Mouse (Mus musculus): ENCODE measurements at regions not wholly inside any gene's neighbourhood (a gene's known extent, or its start where the extent isn't known, plus 50 kb on each side); places are given as distances from the start of the nearest gene placed in this dataset.

DNA sequence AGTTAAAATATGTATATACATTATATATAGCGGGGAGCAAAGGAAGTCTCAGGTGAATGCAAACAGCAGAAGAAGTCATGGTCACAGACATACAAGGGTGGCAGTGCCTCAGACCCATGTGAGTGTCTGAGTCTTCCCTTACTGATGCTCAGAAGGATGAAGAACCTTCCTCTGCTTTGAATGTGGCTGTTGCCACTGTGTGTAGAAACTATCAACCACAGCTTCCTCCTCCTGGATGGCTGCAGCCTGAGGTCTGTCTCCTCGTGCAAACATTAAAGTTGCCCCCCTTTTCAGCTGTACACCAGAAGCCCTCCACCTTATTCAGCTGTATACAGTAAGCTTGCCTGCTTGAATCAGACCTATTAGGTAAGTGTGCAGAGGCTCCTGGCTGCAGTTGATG lies 79.4 kb upstream of the Tspan5 start:
- no peak for DNase-seq (ENCODE audit: low spot score)

DNA sequence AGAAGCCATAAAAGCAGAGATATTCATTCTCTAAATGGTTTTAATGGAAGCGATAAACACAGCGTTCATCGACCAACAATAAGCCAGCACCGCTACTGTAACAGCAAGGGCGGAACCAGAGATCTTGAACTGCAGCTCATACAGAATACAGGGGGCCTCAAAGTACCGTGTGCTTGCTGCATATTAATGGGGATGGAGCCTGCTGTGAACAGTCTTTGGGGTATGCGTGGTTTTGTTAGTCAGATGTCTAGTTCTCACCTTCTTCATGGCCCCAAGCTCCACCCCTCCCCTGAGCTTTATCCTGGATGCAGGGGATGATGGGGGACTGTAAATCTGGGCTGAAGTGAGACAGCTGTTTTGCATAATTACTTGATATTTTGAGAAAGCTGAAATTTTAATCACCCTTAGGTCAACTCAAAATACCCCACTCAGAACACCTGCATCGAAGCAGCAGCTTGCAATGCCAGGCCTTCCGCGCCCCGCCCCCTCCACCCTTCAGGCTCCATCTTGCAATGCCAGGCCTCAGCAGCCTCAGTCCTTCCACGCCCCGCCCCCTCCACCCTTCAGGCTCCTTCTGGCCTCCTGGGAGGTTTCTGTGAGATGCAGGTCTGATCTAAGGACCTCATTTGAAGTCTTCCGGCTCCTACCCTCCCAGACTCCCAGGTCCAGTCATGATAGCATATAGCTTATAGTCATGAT lies 73.5 kb upstream of the Tspan5 start:
- DNase-seq (ENCODE audit: low spot score): no peak

DNA sequence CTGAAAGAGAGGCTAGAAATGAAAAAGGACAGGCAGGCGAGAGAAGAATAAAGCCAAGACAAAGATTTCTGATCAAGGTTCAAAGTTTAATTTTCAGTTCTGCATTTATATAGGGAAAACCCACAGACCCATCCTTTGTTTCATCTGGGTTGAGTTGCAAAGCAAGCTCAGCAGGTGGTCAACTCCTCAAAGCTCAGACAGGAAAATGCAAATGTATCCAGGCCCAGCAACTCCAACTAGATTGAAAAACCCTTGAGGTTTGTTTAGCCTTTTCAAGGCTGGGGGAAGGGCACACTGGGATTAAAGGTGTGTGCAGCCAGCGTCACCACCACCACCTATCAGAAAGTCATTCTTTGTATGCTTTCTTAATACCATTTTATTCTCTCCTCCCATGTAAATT lies 66.1 kb upstream of the Tspan5 start:
- DNase-seq (ENCODE audit: low spot score): no peak

DNA sequence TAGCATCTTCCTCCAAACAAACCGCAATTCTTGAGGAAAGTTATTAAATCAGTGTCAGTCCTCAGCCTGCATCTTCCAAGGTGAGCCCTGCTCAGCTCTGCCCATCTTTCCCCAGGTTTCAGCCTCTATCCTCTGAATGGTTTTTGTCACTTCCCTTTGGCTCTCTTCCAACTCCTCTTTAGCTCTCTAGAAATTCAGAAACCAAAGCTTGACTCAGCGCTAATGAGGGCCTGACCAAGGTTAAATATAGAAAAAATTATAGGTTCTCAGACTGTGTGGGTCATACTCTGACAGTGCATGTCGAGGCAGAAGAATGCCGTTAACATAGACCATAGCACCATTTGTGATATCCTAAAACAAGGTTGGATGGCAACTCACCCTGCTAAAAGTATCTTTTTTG lies 63.6 kb upstream of the Tspan5 start:
- no peak for DNase-seq (ENCODE audit: low spot score)

DNA sequence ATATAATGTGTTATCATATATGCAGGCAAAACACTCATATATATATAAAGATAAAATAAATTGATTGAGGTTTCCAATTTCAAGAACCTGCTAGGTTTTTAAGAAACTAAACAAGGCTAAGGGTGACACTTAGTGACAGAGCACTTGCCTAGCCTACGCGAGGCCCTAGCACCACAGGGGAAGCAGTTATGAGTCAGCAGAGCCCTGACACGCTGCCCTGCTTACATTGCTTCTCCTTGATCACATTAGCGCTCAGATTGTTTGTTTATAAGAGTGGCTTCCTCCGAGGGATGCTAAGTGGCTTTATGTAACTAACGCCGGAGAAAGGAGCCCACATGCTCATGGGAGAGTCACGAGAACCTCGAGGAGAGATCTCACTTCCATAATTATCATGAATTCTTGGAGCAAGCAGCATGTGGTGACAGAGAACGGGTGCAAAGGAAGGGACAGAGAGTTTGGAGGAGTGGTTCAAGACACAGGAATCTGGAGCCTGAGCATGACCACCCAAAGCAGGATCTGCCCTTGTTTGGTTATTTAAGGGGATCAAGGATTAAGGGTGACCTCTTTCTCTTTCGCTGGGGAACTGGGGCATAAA lies 55.3 kb upstream of the Tspan5 start:
- no peak for DNase-seq (ENCODE audit: low spot score)

DNA sequence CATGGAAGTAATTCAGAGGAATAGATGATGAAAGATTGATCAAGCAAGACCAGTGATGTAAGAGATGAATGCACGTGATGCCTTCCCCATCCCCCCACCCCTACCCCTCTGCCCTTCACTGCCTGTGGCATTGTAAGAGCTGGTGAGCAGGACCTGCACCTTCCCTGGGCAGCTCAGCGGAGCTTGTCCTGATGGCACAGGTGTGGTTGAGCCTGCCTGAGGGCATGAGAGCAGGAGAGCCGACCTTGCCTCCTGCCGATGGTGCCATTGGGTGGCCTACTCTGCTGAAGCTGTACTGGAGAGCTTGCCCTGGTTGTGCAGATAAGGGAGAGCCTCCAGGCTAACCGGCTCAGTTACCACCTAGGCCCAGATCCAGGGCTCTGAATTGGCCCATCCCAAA lies 53.4 kb upstream of the Tspan5 start:
- no peak for DNase-seq (ENCODE audit: low spot score)

Measured in gastrocnemius, adult 18-20 months (tissue).